Mouse (Mus musculus) kidney, adult 2 months (tissue): ENCODE measurements around the gene Stoml3.

Experiments
- CTCF ChIP-seq: fragments of 200-500 bp; conservative IDR thresholded peaks from 2 replicates; pipeline ENCODE4 v1.5.1; 2011; ENCODE audit warnings: low read depth, mild to moderate bottlenecking, control low read depth, low read length, moderate library complexity, mixed read lengths; ENCODE audit not compliant: insufficient read depth, insufficient read length
- POLR2A ChIP-seq: fragments of 200-500 bp; IDR thresholded peaks from one replicate; pipeline ENCODE4 v1.6.1; 2011; ENCODE audit warnings: low read depth, low read length, control low read depth

GRCm38 (mm10) chr3:53514221-53515065 is 26.0 kb downstream of the Stoml3 start:
- TF ChIP-seq CTCF (no peak), POLR2A (no peak)
